Mouse (Mus musculus) hindbrain, postnatal 0 days (tissue): ENCODE results near the gene Blm. TPM values are rescaled to one million over a fixed set of nuclear protein-coding genes. Genes with fewer than 3 reads are reported as not detected.

Experiments
- ATAC-seq: fragments of 200-750 bp; cut with Nextera tagmentation; 2 replicates; pipeline ENCODE4 v1.8.0; 2017; ENCODE audit warnings: mild to moderate bottlenecking, moderate TSS enrichment, moderate library complexity
- DNase-seq: peaks from one replicate; pipeline ENCODE4 v3.0.0-alpha.2; 2015; ENCODE audit warnings: low spot score
- H3K27ac ChIP-seq: fragments of 300-500 bp; sonication (generic); 2 replicates; pipeline ENCODE4 v1.5.1; 2014; ENCODE audit warnings: mild to moderate bottlenecking
- H3K27me3 ChIP-seq: fragments of 300-500 bp; sonication (generic); 2 replicates; pipeline ENCODE4 v1.6.1; 2014; ENCODE audit warnings: low read length, mixed read lengths; ENCODE audit not compliant: insufficient read depth
- H3K36me3 ChIP-seq: fragments of 300-500 bp; sonication (generic); 2 replicates; pipeline ENCODE4 v1.6.1; 2014; ENCODE audit warnings: low read length, mixed read lengths; ENCODE audit not compliant: insufficient read depth
- H3K4me1 ChIP-seq: fragments of 300-500 bp; sonication (generic); 2 replicates; pipeline ENCODE4 v1.6.1; 2014; ENCODE audit warnings: antibody characterized with exemption, low read length, mixed read lengths; ENCODE audit not compliant: insufficient read depth
- H3K4me2 ChIP-seq: fragments of 300-500 bp; sonication (generic); 2 replicates; pipeline ENCODE4 v1.6.1; 2014; ENCODE audit warnings: low read depth, mild to moderate bottlenecking, low read length, moderate library complexity, mixed read lengths
- H3K4me3 ChIP-seq: fragments of 300-500 bp; sonication (generic); 2 replicates; pipeline ENCODE4 v1.5.1; 2014; ENCODE audit warnings: low read length
- H3K9ac ChIP-seq: fragments of 300-500 bp; sonication (generic); replicated peaks from 2 replicates; pipeline ENCODE4 v1.6.1; 2014; ENCODE audit warnings: mild to moderate bottlenecking, low read length, moderate library complexity, mixed read lengths
- H3K9me3 ChIP-seq: fragments of 300-500 bp; sonication (generic); 2 replicates; pipeline ENCODE4 v1.6.1; 2016; ENCODE audit warnings: low read length, mixed read lengths
- CTCF ChIP-seq: IDR thresholded peaks from 2 replicates; pipeline ENCODE4 v1.5.1; 2016; ENCODE audit warnings: antibody characterized with exemption, control low read depth, low read depth
- WGBS: fragments of 180-500 bp; shearing (Covaris S2); extraction: QIAGEN DNeasy Blood & Tissue Kit; methylation state at CpG from one replicate; pipeline ENCODE4 v1.1.7; 2014; 5-methylcytosine and 5-hydroxymethylcytosine counted together
- polyA plus RNA-seq: library from polyadenylated mRNA; unstranded; fragments of >200 nt; fragmentation: Nextera tagmentation; extraction: Ambion mirVana; gene quantifications from 2 replicates; pipeline ENCODE4 v1.2.1, GENCODE M21; 2015
- total RNA-seq: library from RNA; depleted of rRNA; stranded (reverse); fragments of >200 nt; gene quantifications from 2 replicates; pipeline ENCODE4 v1.2.3, GENCODE M21; 2014

Blm gene
- total and polyA plus RNA-seq, 2 experiments from 2014 or later, result 4.3 to 7.1 TPM

GRCm38 (mm10) chr7:80575750-80576149, 40.8 kb upstream of the Blm start:
- WGBS, result 85% methylated on average over 9 of the region's 9 CpGs

GRCm38 (mm10) chr7:80573076-80573475, 38.2 kb upstream of the Blm start:
- no peak overlapping the region for H3K27ac ChIP-seq
- TF ChIP-seq CTCF, result no peak
- H3K9ac ChIP-seq, result no peak overlapping the region
- H3K4me3 ChIP-seq, result no peak overlapping the region
- DNase-seq (no peak), ATAC-seq (no peak)
- no peaks in the 10 kb centered on the region for H3K4me1 ChIP-seq
- no peaks in the 10 kb centered on the region for H3K36me3 ChIP-seq
- no peak overlapping the region for H3K4me2 ChIP-seq
- no peaks in the 10 kb centered on the region for H3K27me3 ChIP-seq
- no peaks in the 10 kb centered on the region for H3K9me3 ChIP-seq
- 62% methylated on average over 3 of the region's 3 CpGs for WGBS

More at GRCm38 (mm10) chr7:80575750-80576149, 40.8 kb upstream of the Blm start:
- no peak overlapping the region for H3K27ac ChIP-seq
- DNase-seq, result no peak
- ATAC-seq, result no peak
- H3K36me3 ChIP-seq, result no peaks in the 10 kb centered on the region
- H3K9ac ChIP-seq, result no peak overlapping the region
- H3K4me3 ChIP-seq, result no peak overlapping the region
- H3K9me3 ChIP-seq, result no peaks in the 10 kb centered on the region
- H3K4me1 ChIP-seq, result no peaks in the 10 kb centered on the region
- no peak overlapping the region for H3K4me2 ChIP-seq
- no peak for TF ChIP-seq CTCF
- no peaks in the 10 kb centered on the region for H3K27me3 ChIP-seq

- Histone ChIP-seq H3K4me3 (no peak overlapping the region), H3K27me3 (no peaks in the 10 kb centered on the region), H3K27ac (no peak overlapping the region), H3K9me3 (no peaks in the 10 kb centered on the region), H3K9ac (no peak overlapping the region), H3K4me1 (no peaks in the 10 kb centered on the region), H3K36me3 (no peaks in the 10 kb centered on the region), H3K4me2 (no peak overlapping the region)
- TF ChIP-seq CTCF, result no peak
- ATAC-seq (no peak), DNase-seq (no peak)
- WGBS, result 84% methylated on average over 8 of the region's 8 CpGs
Measured at GRCm38 (mm10) chr7:80567982-80568381, 33.1 kb upstream of the Blm start.

GRCm38 (mm10) chr7:80561931-80562330, 27.0 kb upstream of the Blm start:
- no peak for TF ChIP-seq CTCF
- H3K4me2 ChIP-seq, result no peak overlapping the region
- no peaks in the 10 kb centered on the region for H3K27me3 ChIP-seq
- no peaks in the 10 kb centered on the region for H3K9me3 ChIP-seq
- H3K4me1 ChIP-seq, result no peaks in the 10 kb centered on the region
- no peaks in the 10 kb centered on the region for H3K36me3 ChIP-seq
- WGBS, result 64% methylated on average over 5 of the region's 5 CpGs
- H3K27ac ChIP-seq, result no peak overlapping the region
- H3K4me3 ChIP-seq, result no peak overlapping the region
- no peak overlapping the region for H3K9ac ChIP-seq
- no peak for DNase-seq
- no peak for ATAC-seq

GRCm38 (mm10) chr7:80561271-80561670, 26.4 kb upstream of the Blm start:
- Histone ChIP-seq H3K4me2 (no peak overlapping the region), H3K4me3 (no peak overlapping the region), H3K27me3 (no peaks in the 10 kb centered on the region), H3K27ac (no peak overlapping the region), H3K9me3 (no peaks in the 10 kb centered on the region), H3K36me3 (no peaks in the 10 kb centered on the region), H3K4me1 (no peaks in the 10 kb centered on the region), H3K9ac (no peak overlapping the region)
- no peak for DNase-seq
- WGBS, result 74% methylated on average over 9 of the region's 9 CpGs
- ATAC-seq, result no peak
- no peak for TF ChIP-seq CTCF

- Histone ChIP-seq H3K36me3 (no peaks in the 10 kb centered on the region), H3K4me3 (no peak overlapping the region), H3K9me3 (no peaks in the 10 kb centered on the region), H3K4me1 (no peaks in the 10 kb centered on the region), H3K27ac (no peak overlapping the region), H3K9ac (no peak overlapping the region), H3K27me3 (no peaks in the 10 kb centered on the region), H3K4me2 (no peak overlapping the region)
- ATAC-seq (no peak), DNase-seq (no peak)
- TF ChIP-seq CTCF, result no peak
- WGBS, result 52% methylated on average over 5 of the region's 5 CpGs
Measured at GRCm38 (mm10) chr7:80558572-80558971, 23.7 kb upstream of the Blm start.

GRCm38 (mm10) chr7:80558101-80558500, 23.2 kb upstream of the Blm start:
- DNase-seq, result no peak

More at GRCm38 (mm10) chr7:80558101-80558500, 23.2 kb upstream of the Blm start:
- peak; percentile 29; the same call in 1 of the 2 replicates for TF ChIP-seq CTCF
- H3K36me3 ChIP-seq, result no peaks in the 10 kb centered on the region
- ATAC-seq, result no peak
- no peak overlapping the region for H3K4me3 ChIP-seq
- WGBS, result 57% methylated on average over 8 of the region's 8 CpGs
- H3K4me1 ChIP-seq, result no peaks in the 10 kb centered on the region
- H3K27me3 ChIP-seq, result no peaks in the 10 kb centered on the region
- H3K9ac ChIP-seq, result no peak overlapping the region
- no peak overlapping the region for H3K4me2 ChIP-seq
- H3K27ac ChIP-seq, result no peak overlapping the region
- H3K9me3 ChIP-seq, result no peaks in the 10 kb centered on the region
